Mouse (Mus musculus): ENCODE measurements around the gene Vdac2.

DNA sequence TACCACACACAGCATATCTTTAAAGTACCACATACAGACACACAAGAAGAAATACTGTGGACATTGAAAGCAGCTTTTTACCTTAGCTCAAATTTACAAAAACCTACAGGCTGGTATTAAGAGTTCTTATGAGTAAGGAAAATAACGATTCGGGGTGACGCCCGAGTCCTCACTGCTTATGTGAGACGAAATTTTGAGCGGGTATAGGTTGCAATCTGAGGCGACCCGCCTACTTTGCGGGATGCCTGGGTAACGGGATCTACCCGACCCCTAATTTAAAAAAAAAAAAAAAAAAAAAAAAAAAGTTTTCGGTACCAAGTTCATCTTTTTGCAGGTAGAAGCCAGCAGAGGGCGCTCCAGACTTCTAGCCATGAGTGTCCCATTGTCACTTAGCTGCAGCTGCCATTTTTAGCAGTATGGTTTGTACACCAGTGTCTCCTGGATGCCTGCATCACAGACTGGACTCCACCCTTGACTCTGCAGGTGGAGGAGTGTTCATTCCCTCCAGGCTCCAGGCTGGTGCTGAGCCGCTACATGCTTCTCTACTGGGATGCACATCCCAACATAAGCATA lies 12.4 kb upstream of the Vdac2 start:
- no peak for TF ChIP-seq POLR2A (IDR thresholded peaks at IDR 0.05; ENCODE audit: control insufficient read depth, low read depth, low read length)
- peak; percentile 40; the same call in 1 of the 2 replicates for TF ChIP-seq CTCF (IDR thresholded peaks at IDR 0.05; ENCODE audit: control insufficient read depth, insufficient read depth, insufficient replicate concordance, low read depth, low read length)
